Mouse (Mus musculus): ENCODE data around the gene Cbr1. TPM values are rescaled to one million over a fixed set of nuclear protein-coding genes. Genes with fewer than 3 reads are reported as not detected.

Cbr1 gene
- total RNA-seq, 1 experiment: 35.3 TPM

GRCm38 (mm10) chr16:93597551-93597950, 8.1 kb upstream of the Cbr1 start:
- TF ChIP-seq HCFC1 (IDR thresholded peaks at IDR 0.05; ENCODE audit: borderline replicate concordance, insufficient read depth, low read length) (no peak), ZNF384 (IDR thresholded peaks at IDR 0.05; ENCODE audit: low read depth, low read length) (no peak), MAFK (IDR thresholded peaks at IDR 0.05; ENCODE audit: insufficient read depth, low read depth, low read length) (no peak)
- Histone ChIP-seq H3K36me3 (ENCODE audit: control insufficient read depth, insufficient read depth, low read length, poor library complexity, severe bottlenecking) (peaks cover 30% of the 10 kb centered on the region), H3K27ac (ENCODE audit: insufficient read depth, low read depth, low read length, poor library complexity, severe bottlenecking) (no peak overlapping the region), H3K9ac (ENCODE audit: insufficient read depth, low read depth, low read length, poor library complexity, severe bottlenecking) (no peak overlapping the region), H3K4me3 (ENCODE audit: insufficient read depth in 1 of 2, low read depth in 1 of 2, low read length in 2 of 2, poor library complexity in 1 of 2, severe bottlenecking in 1 of 2) (no peak overlapping the region), H3K9me3 (ENCODE audit: control insufficient read depth, insufficient read depth, low read depth, low read length) (no peaks in the 10 kb centered on the region), H3K4me1 (ENCODE audit: control insufficient read depth in 2 of 2, insufficient read depth in 2 of 2, low read length in 2 of 2, poor library complexity in 1 of 2) (peaks cover 0 to 3% of the 10 kb centered on the region in 2 experiments; a peak in 1 of 4 replicates)
- in situ Hi-C loops (cut with MboI; ENCODE audit: low sequenced_read_pairs in 2 of 2, unreplicated experiment in 2 of 2): no loop called here
- no peak for DNase-seq (ENCODE audit: low read depth, low spot score)

- no peak overlapping the region for H3K27ac ChIP-seq (ENCODE audit: insufficient read depth, low read depth, low read length, poor library complexity, severe bottlenecking)
- peaks cover 20% of the 10 kb centered on the region for H3K36me3 ChIP-seq (ENCODE audit: control insufficient read depth, insufficient read depth, low read length, poor library complexity, severe bottlenecking)
- peaks cover 0 to 2% of the 10 kb centered on the region in 2 experiments; a peak in 1 of 4 replicates for H3K4me1 ChIP-seq (ENCODE audit: control insufficient read depth in 2 of 2, insufficient read depth in 2 of 2, low read length in 2 of 2, poor library complexity in 1 of 2)
- in situ Hi-C loops (cut with MboI; ENCODE audit: low sequenced_read_pairs in 2 of 2, unreplicated experiment in 2 of 2): no loop called here
- no peaks in the 10 kb centered on the region for H3K9me3 ChIP-seq (ENCODE audit: control insufficient read depth, insufficient read depth, low read depth, low read length)
- no peak overlapping the region for H3K9ac ChIP-seq (ENCODE audit: insufficient read depth, low read depth, low read length, poor library complexity, severe bottlenecking)
- TF ChIP-seq ZC3H11A (IDR thresholded peaks at IDR 0.05; ENCODE audit: borderline replicate concordance, low read depth, low read length): no peak
- no peak for TF ChIP-seq CHD2 (IDR thresholded peaks at IDR 0.05; ENCODE audit: low read depth, low read length)
- no peak for TF ChIP-seq MAFK (IDR thresholded peaks at IDR 0.05; ENCODE audit: insufficient read depth, low read depth, low read length)
- TF ChIP-seq HCFC1 (IDR thresholded peaks at IDR 0.05; ENCODE audit: borderline replicate concordance, insufficient read depth, low read length): no peak
- TF ChIP-seq ZNF384 (IDR thresholded peaks at IDR 0.05; ENCODE audit: low read depth, low read length): no peak
- no peak for DNase-seq (ENCODE audit: low read depth, low spot score)
- H3K4me3 ChIP-seq (ENCODE audit: insufficient read depth in 1 of 2, low read depth in 1 of 2, low read length in 2 of 2, poor library complexity in 1 of 2, severe bottlenecking in 1 of 2): no peak overlapping the region
Measured at GRCm38 (mm10) chr16:93599461-93599860, 6.2 kb upstream of the Cbr1 start.

GRCm38 (mm10) chr16:93603439-93604212, 2.0 kb upstream of the Cbr1 start, which contains the start of gene Setd4:
TSS of gene Setd4 (minus strand) at chr16:93604063.
- in situ Hi-C loops (cut with MboI; ENCODE audit: low sequenced_read_pairs in 2 of 2, unreplicated experiment in 2 of 2): no loop called here
- peaks cover 0 to 3% of the 10 kb centered on the region in 2 experiments; a peak in 1 of 4 replicates for H3K4me1 ChIP-seq (ENCODE audit: control insufficient read depth in 2 of 2, insufficient read depth in 2 of 2, low read length in 2 of 2, poor library complexity in 1 of 2)
- no peaks in the 10 kb centered on the region for H3K9me3 ChIP-seq (ENCODE audit: control insufficient read depth, insufficient read depth, low read depth, low read length)
- peak within 1 kb of the TSS; percentile 96 for H3K9ac ChIP-seq (ENCODE audit: insufficient read depth, low read depth, low read length, poor library complexity, severe bottlenecking)
- DNase-seq (ENCODE audit: low read depth, low spot score): peak; percentile 77
- peaks cover 3% of the 10 kb centered on the region; the same call in 1 of the 2 replicates for H3K36me3 ChIP-seq (ENCODE audit: control insufficient read depth, insufficient read depth, low read length, poor library complexity, severe bottlenecking)
- H3K27ac ChIP-seq (ENCODE audit: insufficient read depth, low read depth, low read length, poor library complexity, severe bottlenecking): peak within 1 kb of the TSS; percentile 80
- H3K4me3 ChIP-seq (ENCODE audit: insufficient read depth in 1 of 2, low read depth in 1 of 2, low read length in 2 of 2, poor library complexity in 1 of 2, severe bottlenecking in 1 of 2): peak within 1 kb of the TSS; percentile 68 to 92
- no peak for TF ChIP-seq MAFK (IDR thresholded peaks at IDR 0.05; ENCODE audit: insufficient read depth, low read depth, low read length)
- no peak for TF ChIP-seq CHD2 (IDR thresholded peaks at IDR 0.05; ENCODE audit: low read depth, low read length)
- peak; percentile 70; the same call in 1 of the 2 replicates for TF ChIP-seq HCFC1 (IDR thresholded peaks at IDR 0.05; ENCODE audit: borderline replicate concordance, insufficient read depth, low read length)
- TF ChIP-seq ZNF384 (IDR thresholded peaks at IDR 0.05; ENCODE audit: low read depth, low read length): peak; percentile 39; the same call in 1 of the 2 replicates
- TF ChIP-seq ZC3H11A (IDR thresholded peaks at IDR 0.05; ENCODE audit: borderline replicate concordance, low read depth, low read length): no peak

- no peak for DNase-seq (ENCODE audit: low read depth, low spot score)
- Histone ChIP-seq H3K9me3 (ENCODE audit: control insufficient read depth, insufficient read depth, low read depth, low read length) (no peaks in the 10 kb centered on the region), H3K36me3 (ENCODE audit: control insufficient read depth, insufficient read depth, low read length, poor library complexity, severe bottlenecking) (peaks cover 3% of the 10 kb centered on the region; the same call in 1 of the 2 replicates), H3K27ac (ENCODE audit: insufficient read depth, low read depth, low read length, poor library complexity, severe bottlenecking) (no peak overlapping the region; the same call in 1 of the 2 replicates), H3K4me3 (ENCODE audit: insufficient read depth in 1 of 2, low read depth in 1 of 2, low read length in 2 of 2, poor library complexity in 1 of 2, severe bottlenecking in 1 of 2) (peak overlapping the region; percentile 68 to 92), H3K9ac (ENCODE audit: insufficient read depth, low read depth, low read length, poor library complexity, severe bottlenecking) (peak overlapping the region; percentile 96; the same call in 1 of the 2 replicates), H3K4me1 (ENCODE audit: control insufficient read depth in 2 of 2, insufficient read depth in 2 of 2, low read length in 2 of 2, poor library complexity in 1 of 2) (peaks cover 0 to 3% of the 10 kb centered on the region in 2 experiments; a peak in 1 of 4 replicates)
- in situ Hi-C loops (cut with MboI; ENCODE audit: low sequenced_read_pairs in 2 of 2, unreplicated experiment in 2 of 2): no loop called here
- TF ChIP-seq HCFC1 (IDR thresholded peaks at IDR 0.05; ENCODE audit: borderline replicate concordance, insufficient read depth, low read length) (peak; percentile 56; the same call in 1 of the 2 replicates), ZNF384 (IDR thresholded peaks at IDR 0.05; ENCODE audit: low read depth, low read length) (no peak)
Measured at GRCm38 (mm10) chr16:93604481-93604969, 1.1 kb upstream of the Cbr1 start.
